In genomic region chr4:102585541-102585940, GRCm38 (mm10) we compare ENCODE assay signal across 18 mouse cellular contexts.
DNase-seq lines count a peak whose midpoint lies in the region; ATAC-seq and TF ChIP-seq lines count a peak whose summit lies in the region.
"Had no signal": no experiment of that assay in that cellular context is flagged by ENCODE, and none has a peak within 500 bp of the region (broad histone marks: within the 10 kb centered on the region; RNA-seq: fewer than 3 reads in every experiment).

No protein-coding gene starts in this region.

- DNase-seq in gastrocnemius, adult 2 months: no peak
- DNase-seq in gastrocnemius, adult 18-20 months (ENCODE audit: low spot score): no peak
- no peak for DNase-seq in kidney, adult 9 months
- peak; percentile 1 for DNase-seq in lung, adult 2 months
- no peak for DNase-seq in lung, postnatal 14 days
- DNase-seq: adrenal gland, adult 8-10 months; cerebellum, adult 11 months; gastrocnemius, postnatal 25 days; lung, adult 18-20 months; right cerebral cortex, adult 18-20 months; thymus, postnatal 36 days had no signal

- no peaks in the 10 kb centered on the region for H3K27me3 ChIP-seq in kidney, embryonic 15.5 days
- H3K27me3 ChIP-seq in limb, embryonic 15.5 days: no peaks in the 10 kb centered on the region
- H3K27me3 ChIP-seq in forebrain, embryonic 12.5 days: peaks cover 17% of the 10 kb centered on the region
- H3K27me3 ChIP-seq: heart, embryonic 13.5 days; hindbrain, embryonic 13.5 days; intestine, embryonic 15.5 days; limb, embryonic 12.5 days had no signal

- ATAC-seq in kidney, embryonic 15.5 days (replicated peaks; ENCODE audit: low FRiP score): no peak
- ATAC-seq in limb, embryonic 15.5 days (ENCODE audit: insufficient number of reproducible peaks, low FRiP score, low TSS enrichment, low read depth): no peak
- ATAC-seq in forebrain, embryonic 12.5 days (ENCODE audit: low FRiP score): no peak

- intact Hi-C loops in gastrocnemius, adult 2 months (cut with DNase I): no loop called here

- no peaks in the 10 kb centered on the region for H3K36me3 ChIP-seq in kidney, embryonic 15.5 days
- no peaks in the 10 kb centered on the region for H3K36me3 ChIP-seq in limb, embryonic 15.5 days
- no peaks in the 10 kb centered on the region for H3K36me3 ChIP-seq in forebrain, embryonic 12.5 days (replicated peaks)
- H3K36me3 ChIP-seq: heart, embryonic 13.5 days; hindbrain, embryonic 13.5 days; intestine, embryonic 15.5 days; limb, embryonic 12.5 days had no signal

- H3K4me3 ChIP-seq in gastrocnemius, adult 2 months: peak overlapping the region; percentile 65
- H3K4me3 ChIP-seq in kidney, embryonic 15.5 days (replicated peaks): no peak overlapping the region
- no peak overlapping the region for H3K4me3 ChIP-seq in lung, adult 2 months (replicated peaks; ENCODE audit: extremely low read depth, low read depth, low read length)
- no peak overlapping the region for H3K4me3 ChIP-seq in limb, embryonic 15.5 days
- H3K4me3 ChIP-seq in forebrain, embryonic 12.5 days (replicated peaks): no peak overlapping the region
- H3K4me3 ChIP-seq: heart, embryonic 13.5 days; hindbrain, embryonic 13.5 days; intestine, embryonic 15.5 days; limb, embryonic 12.5 days had no signal

- H3K4me1 ChIP-seq in kidney, embryonic 15.5 days: peaks cover 24% of the 10 kb centered on the region
- peaks cover 17% of the 10 kb centered on the region for H3K4me1 ChIP-seq in lung, adult 2 months (ENCODE audit: control insufficient read depth, insufficient read depth, low read length)
- peaks cover 24% of the 10 kb centered on the region for H3K4me1 ChIP-seq in limb, embryonic 15.5 days
- H3K4me1 ChIP-seq in forebrain, embryonic 12.5 days: peaks cover 26% of the 10 kb centered on the region

- TF ChIP-seq POLR2A in lung, adult 2 months (IDR thresholded peaks at IDR 0.05; ENCODE audit: borderline replicate concordance, extremely low read depth, low read depth, low read length): no peak

- no peak overlapping the region for H3K4me2 ChIP-seq in kidney, embryonic 15.5 days
- no peak overlapping the region for H3K4me2 ChIP-seq in limb, embryonic 15.5 days
- no peak overlapping the region for H3K4me2 ChIP-seq in forebrain, embryonic 12.5 days
- H3K4me2 ChIP-seq: heart, embryonic 13.5 days; hindbrain, embryonic 13.5 days; intestine, embryonic 15.5 days; limb, embryonic 12.5 days had no signal

- H3K27ac ChIP-seq in gastrocnemius, adult 2 months: peak overlapping the region; percentile 100
- H3K27ac ChIP-seq in kidney, embryonic 15.5 days: peak overlapping the region; percentile 66
- 0 out of 2 replicates have a peak overlapping the region, but pooled peaks have one; percentile 47 for H3K27ac ChIP-seq in limb, embryonic 15.5 days
- H3K27ac ChIP-seq in forebrain, embryonic 12.5 days: no peak overlapping the region
- H3K27ac ChIP-seq: hindbrain, embryonic 13.5 days; intestine, embryonic 15.5 days; limb, embryonic 12.5 days had no signal

- 47% methylated on average over 4 of the region's 4 CpGs for WGBS in kidney, embryonic 15.5 days
- WGBS in lung, adult 2 months: 23% methylated on average over 4 of the region's 4 CpGs
- 51% methylated on average over 3 of the region's 4 CpGs for WGBS in limb, embryonic 15.5 days
- WGBS in forebrain, embryonic 12.5 days: 53% methylated on average over 3 of the region's 4 CpGs

- no peak overlapping the region for H3K9ac ChIP-seq in kidney, embryonic 15.5 days
- no peak overlapping the region for H3K9ac ChIP-seq in limb, embryonic 15.5 days
- H3K9ac ChIP-seq in forebrain, embryonic 12.5 days: no peak overlapping the region
- H3K9ac ChIP-seq: heart, embryonic 13.5 days; hindbrain, embryonic 13.5 days; intestine, embryonic 15.5 days; limb, embryonic 12.5 days had no signal

- TF ChIP-seq CTCF in gastrocnemius, adult 2 months (IDR thresholded peaks at IDR 0.05): no peak
- TF ChIP-seq CTCF in lung, adult 2 months (IDR thresholded peaks at IDR 0.05; ENCODE audit: insufficient read depth, low read length): no peak

- H3K9me3 ChIP-seq in kidney, embryonic 15.5 days (replicated peaks): no peaks in the 10 kb centered on the region
- H3K9me3 ChIP-seq in limb, embryonic 15.5 days: no peaks in the 10 kb centered on the region
- no peaks in the 10 kb centered on the region for H3K9me3 ChIP-seq in forebrain, embryonic 12.5 days
- H3K9me3 ChIP-seq: heart, embryonic 13.5 days; hindbrain, embryonic 13.5 days; intestine, embryonic 15.5 days; limb, embryonic 12.5 days had no signal
